ENCODE assay signal across 9 mouse cellular contexts in genomic region chr17:13006984-13007383, GRCm38 (mm10). TPM values are rescaled to one million over a fixed set of nuclear protein-coding genes. Genes with fewer than 3 reads are reported as not detected.
DNase-seq lines count a peak whose midpoint lies in the region; ATAC-seq lines count a peak whose summit lies in the region.
"Had no signal": no experiment of that assay in that cellular context is flagged by ENCODE, and none has a peak within 500 bp of the region (broad histone marks: within the 10 kb centered on the region; RNA-seq: fewer than 3 reads in every experiment).

No protein-coding gene starts in this region.

- H3K4me1 ChIP-seq in heart, embryonic 15.5 days (replicated peaks): peaks cover 17% of the 10 kb centered on the region
- no peaks in the 10 kb centered on the region; the same call in 1 of the 2 replicates for H3K4me1 ChIP-seq in brown adipose tissue, adult 24 weeks (ENCODE audit: control insufficient read depth, insufficient read depth, insufficient read length, low read length)
- H3K4me1 ChIP-seq in hindbrain, embryonic 15.5 days (replicated peaks): peaks cover 18% of the 10 kb centered on the region
- H3K4me1 ChIP-seq in midbrain, embryonic 15.5 days: peaks cover 17% of the 10 kb centered on the region

- DNase-seq in heart, postnatal 4 days: no peak
- DNase-seq in thymus, postnatal 36 days: no peak
- no peak for DNase-seq in left cerebral cortex, adult 11 months (ENCODE audit: low spot score)
- DNase-seq in right cerebral cortex, adult 18-20 months: no peak

- no peaks in the 10 kb centered on the region for H3K27me3 ChIP-seq in heart, embryonic 15.5 days
- H3K27me3 ChIP-seq in hindbrain, embryonic 15.5 days: no peaks in the 10 kb centered on the region
- no peaks in the 10 kb centered on the region for H3K27me3 ChIP-seq in midbrain, embryonic 15.5 days (replicated peaks)

- H3K4me3 ChIP-seq in heart, embryonic 15.5 days: peak overlapping the region; percentile 63
- H3K4me3 ChIP-seq in brown adipose tissue, adult 24 weeks (ENCODE audit: insufficient read depth, low read depth, low read length): peak overlapping the region; percentile 45
- peak overlapping the region; percentile 77 for H3K4me3 ChIP-seq in hindbrain, embryonic 15.5 days
- H3K4me3 ChIP-seq in midbrain, embryonic 15.5 days: peak overlapping the region; percentile 73

- peaks cover 10% of the 10 kb centered on the region for H3K36me3 ChIP-seq in heart, embryonic 15.5 days
- peaks cover 9% of the 10 kb centered on the region for H3K36me3 ChIP-seq in hindbrain, embryonic 15.5 days
- peaks cover 2% of the 10 kb centered on the region; the same call in 1 of the 2 replicates for H3K36me3 ChIP-seq in midbrain, embryonic 15.5 days (replicated peaks)

- no peak for ATAC-seq in heart, embryonic 15.5 days (replicated peaks; ENCODE audit: insufficient number of reproducible peaks, insufficient read depth, low FRiP score, low read depth)
- no peak for ATAC-seq in hindbrain, embryonic 15.5 days (ENCODE audit: low FRiP score, low read depth)
- ATAC-seq in midbrain, embryonic 15.5 days (replicated peaks): no peak

- H3K4me2 ChIP-seq in heart, embryonic 15.5 days: peak overlapping the region; percentile 81
- H3K4me2 ChIP-seq in hindbrain, embryonic 15.5 days: peak overlapping the region; percentile 91
- peak overlapping the region; percentile 71 for H3K4me2 ChIP-seq in midbrain, embryonic 15.5 days

- H3K9me3 ChIP-seq in heart, embryonic 15.5 days (replicated peaks): no peaks in the 10 kb centered on the region
- no peaks in the 10 kb centered on the region for H3K9me3 ChIP-seq in hindbrain, embryonic 15.5 days
- H3K9me3 ChIP-seq in midbrain, embryonic 15.5 days: no peaks in the 10 kb centered on the region

- H3K27ac ChIP-seq in heart, embryonic 15.5 days: peak overlapping the region; percentile 94
- H3K27ac ChIP-seq in brown adipose tissue, adult 24 weeks (replicated peaks; ENCODE audit: low read depth, low read length): peak overlapping the region; percentile 76
- peak overlapping the region; percentile 90; the same call in 1 of the 2 replicates for H3K27ac ChIP-seq in hindbrain, embryonic 15.5 days (replicated peaks)
- peak overlapping the region; percentile 86; the same call in 1 of the 2 replicates for H3K27ac ChIP-seq in midbrain, embryonic 15.5 days

- WGBS in heart, embryonic 15.5 days: 51% methylated on average over 5 of the region's 5 CpGs
- WGBS in hindbrain, embryonic 15.5 days: 58% methylated on average over 5 of the region's 5 CpGs
- 38% methylated on average over 5 of the region's 5 CpGs for WGBS in midbrain, embryonic 15.5 days

- H3K9ac ChIP-seq in heart, embryonic 15.5 days: peak overlapping the region; percentile 81
- H3K9ac ChIP-seq in hindbrain, embryonic 15.5 days: peak overlapping the region; percentile 80; the same call in 1 of the 2 replicates
- H3K9ac ChIP-seq in midbrain, embryonic 15.5 days: peak overlapping the region; percentile 70

RNA-seq across cellular contexts. Expression of gene Sod2, which starts 0.3 kb away (rescaled TPM):
- 376 and 436 TPM in 2 replicates for polyA plus RNA-seq in heart, embryonic 15.5 days (2015; fragmentation: Nextera tagmentation; extraction: Ambion mirVana)
- 100 to 1,000 TPM; 589 to 631 TPM for total RNA-seq in heart, postnatal 4 days (2021)
- polyA plus RNA-seq in brown adipose tissue, adult 24 weeks (2012; ENCODE audit: insufficient read depth, insufficient read length, missing spikeins): 1,013 and 1,407 TPM in 2 replicates
- polyA plus RNA-seq in hindbrain, embryonic 15.5 days (2015; fragmentation: Nextera tagmentation; extraction: Ambion mirVana): 134 and 143 TPM in 2 replicates
- 118 and 119 TPM in 2 replicates for polyA plus RNA-seq in midbrain, embryonic 15.5 days (2015; fragmentation: Nextera tagmentation; extraction: Ambion mirVana)

RNA-seq across cellular contexts. Expression of gene Wtap, which starts 13.0 kb away (rescaled TPM):
- 73.4 and 76.1 TPM in 2 replicates for polyA plus RNA-seq in heart, embryonic 15.5 days (2015; fragmentation: Nextera tagmentation; extraction: Ambion mirVana)
- total RNA-seq in heart, postnatal 4 days (2021): 10 to 100 TPM; 54.9 to 56.8 TPM
- polyA plus RNA-seq in brown adipose tissue, adult 24 weeks (2012; ENCODE audit: insufficient read depth, insufficient read length, missing spikeins): 59.6 and 62.5 TPM in 2 replicates
- polyA plus RNA-seq in hindbrain, embryonic 15.5 days (2015; fragmentation: Nextera tagmentation; extraction: Ambion mirVana): 123 and 124 TPM in 2 replicates
- polyA plus RNA-seq in midbrain, embryonic 15.5 days (2015; fragmentation: Nextera tagmentation; extraction: Ambion mirVana): 132 and 134 TPM in 2 replicates

RNA-seq across cellular contexts. Expression of gene Gpr31b, which starts 45.1 kb away (rescaled TPM):
- 0.22 TPM in 1 of 2 replicates, not detected in the other for polyA plus RNA-seq in heart, embryonic 15.5 days (2015; fragmentation: Nextera tagmentation; extraction: Ambion mirVana)
- total RNA-seq in heart, postnatal 4 days (2021): under 1 TPM in 1 of 2 experiments, not detected in 1; 0.23 TPM
- polyA plus RNA-seq in brown adipose tissue, adult 24 weeks (2012; ENCODE audit: insufficient read depth, insufficient read length, missing spikeins): not detected in 2 replicates
- polyA plus RNA-seq in hindbrain, embryonic 15.5 days (2015; fragmentation: Nextera tagmentation; extraction: Ambion mirVana): 0.22 and 0.35 TPM in 2 replicates
- 0.17 TPM in 1 of 2 replicates, not detected in the other for polyA plus RNA-seq in midbrain, embryonic 15.5 days (2015; fragmentation: Nextera tagmentation; extraction: Ambion mirVana)
- total RNA-seq: left cerebral cortex, postnatal 36 days had no signal

RNA-seq across cellular contexts. Expression of gene Acat2, which starts 46.4 kb away (rescaled TPM):
- polyA plus RNA-seq in heart, embryonic 15.5 days (2015; fragmentation: Nextera tagmentation; extraction: Ambion mirVana): 26.5 and 46.7 TPM in 2 replicates
- 10 to 100 TPM; 20.3 to 21.1 TPM for total RNA-seq in heart, postnatal 4 days (2021)
- polyA plus RNA-seq in brown adipose tissue, adult 24 weeks (2012; ENCODE audit: insufficient read depth, insufficient read length, missing spikeins): 236 TPM in 2 replicates
- polyA plus RNA-seq in hindbrain, embryonic 15.5 days (2015; fragmentation: Nextera tagmentation; extraction: Ambion mirVana): 331 and 333 TPM in 2 replicates
- 346 and 354 TPM in 2 replicates for polyA plus RNA-seq in midbrain, embryonic 15.5 days (2015; fragmentation: Nextera tagmentation; extraction: Ambion mirVana)

RNA-seq across cellular contexts. Expression of gene Tcp10b, which starts 53.9 kb away (rescaled TPM):
- polyA plus RNA-seq in heart, embryonic 15.5 days (2015; fragmentation: Nextera tagmentation; extraction: Ambion mirVana): 0.05 TPM in 1 of 2 replicates, not detected in the other
- total RNA-seq in heart, postnatal 4 days (2021): 1 to 10 TPM in 1 of 2 experiments, under 1 TPM in 1; 0.34 to 1.2 TPM
- 0.91 TPM in 1 of 2 replicates, not detected in the other for polyA plus RNA-seq in brown adipose tissue, adult 24 weeks (2012; ENCODE audit: insufficient read depth, insufficient read length, missing spikeins)
- polyA plus RNA-seq in hindbrain, embryonic 15.5 days (2015; fragmentation: Nextera tagmentation; extraction: Ambion mirVana): 0.10 and 0.21 TPM in 2 replicates
- 0.13 and 0.15 TPM in 2 replicates for polyA plus RNA-seq in midbrain, embryonic 15.5 days (2015; fragmentation: Nextera tagmentation; extraction: Ambion mirVana)
